Mouse (Mus musculus) lung, adult 2 months (tissue): Measurements from ENCODE around the gene Mrtfb.

Experiments
- CTCF ChIP-seq: fragments of 200-500 bp; IDR thresholded peaks from 2 replicates; pipeline ENCODE4 v1.5.1; 2011; ENCODE audit warnings: mild to moderate bottlenecking, low read length, control low read depth; ENCODE audit not compliant: insufficient read depth
- POLR2A ChIP-seq: fragments of 200-500 bp; IDR thresholded peaks from 2 replicates; pipeline ENCODE4 v1.6.1; 2011; ENCODE audit warnings: low read depth, mild to moderate bottlenecking, control low read depth, low read length, borderline replicate concordance; ENCODE audit errors: extremely low read depth

- no peak for TF ChIP-seq POLR2A
- TF ChIP-seq CTCF: no peak
Measured at GRCm38 (mm10) chr16:13363141-13363540, 106.9 kb downstream of the Mrtfb start.
